Mouse (Mus musculus) right cerebral cortex, adult 2 months (tissue): ENCODE measurements around the gene Stxbp3.
A peak's percentile ranks its signal among the peaks of the same experiment; 100 is the strongest.
"Not testable (repeated sequence)": the region's sequence is repeated elsewhere in the genome, so short reads cannot be mapped to it uniquely, and the experiment has no call there.

Experiments
- DNase-seq, 2 experiments: peaks; one replicate each; pipeline ENCODE4 v3.0.0; 2021 to 2022; ENCODE audit warnings: low spot score in 2 of 2

The Stxbp3 gene

GRCm38 (mm10) chr3:108840000-108840715 is at the start of gene Stxbp3:
Gene Stxbp3, minus strand, starts transcription at chr3:108840526.
- peak; percentile 99 for DNase-seq

- DNase-seq = no peak
Observed at GRCm38 (mm10) chr3:108889908-108890307, 49.6 kb upstream of the Stxbp3 start, which contains the start of gene Fndc7. Gene Fndc7, minus strand, starts transcription at chr3:108890008.

- no peak for DNase-seq
Observed at GRCm38 (mm10) chr3:108887618-108887975, 47.3 kb upstream of the Stxbp3 start.

- no peak for DNase-seq
Observed at GRCm38 (mm10) chr3:108886934-108887617, 46.8 kb upstream of the Stxbp3 start.

GRCm38 (mm10) chr3:108885686-108886530 is 45.6 kb upstream of the Stxbp3 start:
- DNase-seq = no peak

GRCm38 (mm10) chr3:108884706-108885289 is 44.5 kb upstream of the Stxbp3 start:
- no peak for DNase-seq

GRCm38 (mm10) chr3:108883067-108883466 is 42.7 kb upstream of the Stxbp3 start:
- DNase-seq = no peak

- not testable (repeated sequence) for DNase-seq
Observed at GRCm38 (mm10) chr3:108881873-108882272, 41.5 kb upstream of the Stxbp3 start.

- peak; percentile 42 to 48 for DNase-seq
Observed at GRCm38 (mm10) chr3:108880544-108881507, 40.5 kb upstream of the Stxbp3 start.

GRCm38 (mm10) chr3:108879836-108880435 is 39.6 kb upstream of the Stxbp3 start:
- DNase-seq = no peak

- DNase-seq = no peak
Observed at GRCm38 (mm10) chr3:108879129-108879528, 38.8 kb upstream of the Stxbp3 start.

- DNase-seq = no peak
Observed at GRCm38 (mm10) chr3:108870631-108871030, 30.3 kb upstream of the Stxbp3 start.

- no peak for DNase-seq
Observed at GRCm38 (mm10) chr3:108867449-108867848, 27.1 kb upstream of the Stxbp3 start.

GRCm38 (mm10) chr3:108865676-108866075 is 25.4 kb upstream of the Stxbp3 start:
- DNase-seq = no peak

- DNase-seq = no peak
Observed at GRCm38 (mm10) chr3:108865129-108865528, 24.8 kb upstream of the Stxbp3 start.

- DNase-seq = peak in 1 of 2 experiments; percentile 20
Observed at GRCm38 (mm10) chr3:108863091-108863490, 22.8 kb upstream of the Stxbp3 start.

GRCm38 (mm10) chr3:108862282-108862681 is 22.0 kb upstream of the Stxbp3 start:
- DNase-seq = not testable (repeated sequence)

- DNase-seq = no peak
Observed at GRCm38 (mm10) chr3:108860786-108861185, 20.5 kb upstream of the Stxbp3 start.

- DNase-seq = peak in 1 of 2 experiments; percentile 20
Observed at GRCm38 (mm10) chr3:108858231-108858770, 18.0 kb upstream of the Stxbp3 start.

GRCm38 (mm10) chr3:108857714-108858113 is 17.4 kb upstream of the Stxbp3 start:
- DNase-seq = no peak
